Mouse (Mus musculus): Measurements from ENCODE around the gene Snrpa.

DNA sequence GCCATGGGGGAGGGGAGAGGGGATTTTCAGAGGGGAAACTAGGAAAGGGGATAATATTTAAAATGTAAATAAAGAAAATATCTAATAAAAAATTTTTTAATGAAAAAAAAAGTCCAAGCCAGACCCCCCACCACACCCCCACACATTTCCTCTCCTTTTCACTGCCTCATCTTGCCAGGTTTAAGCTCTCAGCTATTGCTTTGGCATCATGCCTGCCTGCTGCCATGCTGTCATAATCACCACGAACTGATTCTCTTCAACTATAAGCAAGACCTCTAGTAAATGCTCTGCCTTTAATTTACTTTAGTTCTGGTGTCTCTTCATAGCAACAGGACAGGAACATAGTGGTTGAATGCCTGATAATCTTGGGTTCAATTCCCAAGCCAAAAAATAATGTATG, 13.6 kb downstream of the Snrpa start:
- TF ChIP-seq POLR2A (IDR thresholded peaks at IDR 0.05; ENCODE audit: borderline replicate concordance, extremely low read depth, insufficient read depth, insufficient read length, poor library complexity, severe bottlenecking) (no peak), CTCF (IDR thresholded peaks at IDR 0.05; ENCODE audit: borderline replicate concordance, extremely low read depth, insufficient read depth, insufficient read length) (no peak)
